Mouse (Mus musculus): ENCODE results near the gene Cntnap2. TPM values are rescaled to one million over a fixed set of nuclear protein-coding genes. Genes with fewer than 3 reads are reported as not detected.

Cntnap2 gene
- polyA plus RNA-seq, 1 experiment from 2014 or later = 1.1 TPM

DNA sequence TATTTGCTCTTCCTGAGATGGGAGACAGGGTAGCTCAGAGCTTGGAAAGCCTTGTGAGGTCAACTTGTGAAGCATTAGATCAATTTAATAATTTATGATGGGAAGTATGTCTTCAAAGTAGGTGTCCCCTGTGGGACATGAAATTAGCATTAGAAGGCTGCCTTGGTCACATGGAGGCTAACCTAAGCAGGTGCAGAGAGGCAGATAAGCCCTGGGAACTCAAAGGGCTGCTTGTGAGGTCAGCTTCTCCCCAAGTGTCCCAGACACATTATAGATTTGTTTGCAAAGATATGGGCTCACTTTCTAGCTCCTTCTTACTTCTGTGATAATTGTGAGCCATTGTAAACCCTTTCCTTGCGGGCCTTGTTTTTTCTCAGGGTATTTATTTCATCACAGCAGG lies 155.2 kb downstream of the Cntnap2 start:
- H3K9ac ChIP-seq (ENCODE audit: low read length) = no peak overlapping the region
- no peaks in the 10 kb centered on the region for H3K9me3 ChIP-seq (ENCODE audit: control insufficient read depth, low read length)
- no peaks in the 10 kb centered on the region for H3K36me3 ChIP-seq (ENCODE audit: control insufficient read depth, insufficient read depth, low read length)
- H3K27me3 ChIP-seq (ENCODE audit: control insufficient read depth, insufficient read depth, low read depth, low read length) = no peaks in the 10 kb centered on the region
- H3K4me1 ChIP-seq (replicated peaks; ENCODE audit: control insufficient read depth, insufficient read depth, low read length) = no peaks in the 10 kb centered on the region
- H3K4me3 ChIP-seq (ENCODE audit: low read length) = no peak overlapping the region
- no peak for ATAC-seq (ENCODE audit: low read depth)
- 44% methylated on average over 1 of the region's 1 CpGs for WGBS
- no peak overlapping the region for H3K27ac ChIP-seq (ENCODE audit: low read length)
- H3K4me2 ChIP-seq (ENCODE audit: low read depth, low read length) = no peak overlapping the region

DNA sequence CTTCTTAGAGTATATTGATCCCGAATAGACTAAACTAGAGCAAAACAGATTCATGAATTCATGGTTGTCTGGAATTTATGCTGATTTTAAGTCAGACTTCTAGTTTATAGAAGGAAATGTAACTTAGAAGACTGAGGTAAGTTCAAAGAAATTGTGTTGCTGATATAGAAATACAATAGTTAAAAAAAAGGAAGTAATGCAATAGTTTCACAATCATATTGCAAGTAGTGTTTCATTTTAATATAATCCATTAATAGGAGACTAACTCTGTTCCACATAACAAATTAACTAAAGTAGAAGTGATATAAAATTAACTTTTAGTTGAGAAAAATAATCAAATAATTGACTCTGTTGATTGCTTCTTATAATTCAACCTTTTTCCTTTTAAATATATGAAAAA lies 169.8 kb downstream of the Cntnap2 start:
- no peaks in the 10 kb centered on the region for H3K36me3 ChIP-seq (ENCODE audit: control insufficient read depth, insufficient read depth, low read length)
- WGBS = 88% methylated on average over 1 of the region's 1 CpGs
- no peak overlapping the region for H3K9ac ChIP-seq (ENCODE audit: low read length)
- H3K9me3 ChIP-seq (ENCODE audit: control insufficient read depth, low read length) = no peaks in the 10 kb centered on the region
- no peak overlapping the region for H3K27ac ChIP-seq (ENCODE audit: low read length)
- H3K4me1 ChIP-seq (replicated peaks; ENCODE audit: control insufficient read depth, insufficient read depth, low read length) = no peaks in the 10 kb centered on the region
- H3K4me3 ChIP-seq (ENCODE audit: low read length) = no peak overlapping the region
- no peak for ATAC-seq (ENCODE audit: low read depth)
- no peaks in the 10 kb centered on the region for H3K27me3 ChIP-seq (ENCODE audit: control insufficient read depth, insufficient read depth, low read depth, low read length)
- no peak overlapping the region for H3K4me2 ChIP-seq (ENCODE audit: low read depth, low read length)

DNA sequence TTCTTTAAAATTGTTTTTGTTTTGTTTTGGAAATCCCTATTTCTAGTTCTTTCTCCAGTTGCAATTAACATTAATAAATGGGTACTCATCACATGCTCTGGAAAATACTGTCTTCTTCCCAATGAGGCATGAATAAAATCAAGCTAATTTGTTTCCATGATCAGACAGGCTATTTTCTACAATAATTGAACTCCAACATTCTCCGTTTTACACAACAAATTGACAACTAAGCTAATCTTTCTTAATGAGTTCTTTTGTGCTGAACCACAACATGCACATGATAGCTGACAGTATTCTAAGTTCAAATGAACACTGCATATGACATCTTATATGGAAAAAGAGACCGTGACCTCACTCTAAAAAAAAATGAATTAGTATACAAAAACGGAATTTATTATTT lies 173.4 kb downstream of the Cntnap2 start:
- no peak overlapping the region for H3K4me2 ChIP-seq (ENCODE audit: low read depth, low read length)
- no peak overlapping the region for H3K9ac ChIP-seq (ENCODE audit: low read length)
- H3K4me1 ChIP-seq (replicated peaks; ENCODE audit: control insufficient read depth, insufficient read depth, low read length) = no peaks in the 10 kb centered on the region
- no peaks in the 10 kb centered on the region for H3K27me3 ChIP-seq (ENCODE audit: control insufficient read depth, insufficient read depth, low read depth, low read length)
- WGBS = 83% methylated on average over 3 of the region's 3 CpGs
- no peaks in the 10 kb centered on the region for H3K36me3 ChIP-seq (ENCODE audit: control insufficient read depth, insufficient read depth, low read length)
- H3K4me3 ChIP-seq (ENCODE audit: low read length) = no peak overlapping the region
- ATAC-seq (ENCODE audit: low read depth) = no peak
- no peaks in the 10 kb centered on the region for H3K9me3 ChIP-seq (ENCODE audit: control insufficient read depth, low read length)
- H3K27ac ChIP-seq (ENCODE audit: low read length) = no peak overlapping the region

DNA sequence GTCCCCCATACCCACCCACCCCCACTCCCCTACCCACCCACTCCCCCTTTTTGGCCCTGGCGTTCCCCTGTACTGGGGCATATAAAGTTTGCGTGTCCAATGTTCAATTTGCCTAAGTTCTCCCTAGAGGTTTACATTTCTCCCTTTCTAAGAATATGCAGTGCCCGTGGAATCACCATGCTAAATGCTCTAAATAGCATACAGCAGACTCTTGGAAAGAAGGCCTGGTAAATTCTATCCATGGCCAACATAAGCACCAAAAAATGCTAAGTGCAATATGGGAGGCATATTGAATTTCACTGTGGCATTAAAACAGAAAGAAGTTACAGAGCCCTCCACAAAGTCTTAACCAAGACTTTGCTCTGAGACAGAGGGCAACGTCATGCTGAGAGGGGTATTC lies 177.4 kb downstream of the Cntnap2 start:
- Histone ChIP-seq H3K4me3 (ENCODE audit: low read length) (no peak overlapping the region), H3K4me1 (replicated peaks; ENCODE audit: control insufficient read depth, insufficient read depth, low read length) (no peaks in the 10 kb centered on the region), H3K27ac (ENCODE audit: low read length) (no peak overlapping the region), H3K27me3 (ENCODE audit: control insufficient read depth, insufficient read depth, low read depth, low read length) (no peaks in the 10 kb centered on the region), H3K9me3 (ENCODE audit: control insufficient read depth, low read length) (no peaks in the 10 kb centered on the region), H3K4me2 (ENCODE audit: low read depth, low read length) (no peak overlapping the region), H3K36me3 (ENCODE audit: control insufficient read depth, insufficient read depth, low read length) (no peaks in the 10 kb centered on the region), H3K9ac (ENCODE audit: low read length) (no peak overlapping the region)
- no peak for ATAC-seq (ENCODE audit: low read depth)
- 82% methylated on average over 4 of the region's 4 CpGs for WGBS

DNA sequence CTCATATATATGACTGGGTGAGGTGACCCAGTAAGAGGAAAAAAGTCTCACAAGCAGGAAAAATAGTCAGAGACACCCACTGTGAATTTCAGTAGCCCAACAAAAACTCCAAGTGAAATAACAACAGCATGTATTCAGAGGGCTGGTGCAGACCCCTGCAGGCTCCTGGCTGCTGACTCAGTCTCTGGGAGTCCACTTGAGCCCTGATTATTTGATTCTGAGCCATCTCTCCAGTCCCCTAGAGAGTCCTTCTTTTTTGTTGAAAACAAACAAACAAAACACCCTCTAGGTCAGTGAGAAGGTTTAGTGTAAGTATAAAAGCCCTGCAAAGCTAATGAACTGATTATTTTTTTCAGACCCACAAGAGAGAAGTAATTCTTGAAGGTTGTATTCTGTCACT lies 179.0 kb downstream of the Cntnap2 start:
- no peak for ATAC-seq (ENCODE audit: low read depth)
- Histone ChIP-seq H3K9me3 (ENCODE audit: control insufficient read depth, low read length) (no peaks in the 10 kb centered on the region), H3K27me3 (ENCODE audit: control insufficient read depth, insufficient read depth, low read depth, low read length) (no peaks in the 10 kb centered on the region), H3K4me2 (ENCODE audit: low read depth, low read length) (no peak overlapping the region), H3K4me1 (replicated peaks; ENCODE audit: control insufficient read depth, insufficient read depth, low read length) (no peaks in the 10 kb centered on the region), H3K36me3 (ENCODE audit: control insufficient read depth, insufficient read depth, low read length) (no peaks in the 10 kb centered on the region), H3K27ac (ENCODE audit: low read length) (no peak overlapping the region), H3K9ac (ENCODE audit: low read length) (no peak overlapping the region), H3K4me3 (ENCODE audit: low read length) (no peak overlapping the region)

DNA sequence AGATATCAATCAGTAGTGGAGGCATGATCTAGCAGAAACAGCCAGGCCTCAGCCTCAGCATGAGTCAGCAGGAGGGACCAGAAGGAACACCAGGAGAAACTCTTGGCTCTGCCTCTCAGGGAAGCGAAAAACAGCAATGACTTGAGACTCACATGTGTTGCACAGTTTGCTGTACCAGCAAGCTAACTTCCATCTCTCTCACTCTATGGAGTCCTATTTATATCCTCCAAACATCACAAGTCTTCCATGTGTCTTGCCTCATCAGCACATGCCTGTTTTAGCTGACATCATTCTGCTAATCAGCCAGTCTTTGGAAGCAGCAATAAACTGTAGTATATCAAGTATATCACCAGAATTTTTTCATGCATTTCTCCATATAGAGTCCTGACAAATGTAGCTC lies 182.1 kb downstream of the Cntnap2 start:
- peak; percentile 51 for ATAC-seq (ENCODE audit: low read depth)
- Histone ChIP-seq H3K27me3 (ENCODE audit: control insufficient read depth, insufficient read depth, low read depth, low read length) (no peaks in the 10 kb centered on the region), H3K9me3 (ENCODE audit: control insufficient read depth, low read length) (no peaks in the 10 kb centered on the region), H3K9ac (ENCODE audit: low read length) (no peak overlapping the region), H3K4me1 (replicated peaks; ENCODE audit: control insufficient read depth, insufficient read depth, low read length) (no peaks in the 10 kb centered on the region), H3K4me2 (ENCODE audit: low read depth, low read length) (no peak overlapping the region), H3K27ac (ENCODE audit: low read length) (no peak overlapping the region), H3K36me3 (ENCODE audit: control insufficient read depth, insufficient read depth, low read length) (no peaks in the 10 kb centered on the region), H3K4me3 (ENCODE audit: low read length) (no peak overlapping the region)
- WGBS = 70% methylated on average over 1 of the region's 1 CpGs

DNA sequence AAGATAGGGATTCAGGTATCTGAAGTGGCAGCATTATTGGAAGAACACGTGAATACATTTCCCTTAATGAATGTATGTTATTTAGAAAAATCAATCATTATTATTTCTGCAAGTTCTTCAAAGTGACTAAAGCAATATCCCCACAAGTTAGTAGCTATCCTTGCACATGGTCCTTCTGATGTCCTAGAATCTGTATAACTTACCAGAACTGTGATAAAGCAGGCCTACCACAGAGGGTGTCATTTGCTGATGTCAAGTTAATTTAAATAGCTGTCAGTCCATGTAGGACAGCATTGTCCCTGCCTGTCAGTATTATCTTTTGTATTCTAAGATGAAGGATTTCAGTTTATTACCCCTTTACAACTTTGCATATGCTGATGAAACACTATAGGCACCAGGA lies 185.5 kb downstream of the Cntnap2 start:
- ATAC-seq (ENCODE audit: low read depth) = no peak
- H3K27ac ChIP-seq (ENCODE audit: low read length) = no peak overlapping the region
- no peaks in the 10 kb centered on the region for H3K27me3 ChIP-seq (ENCODE audit: control insufficient read depth, insufficient read depth, low read depth, low read length)
- H3K4me1 ChIP-seq (replicated peaks; ENCODE audit: control insufficient read depth, insufficient read depth, low read length) = no peaks in the 10 kb centered on the region
- H3K4me2 ChIP-seq (ENCODE audit: low read depth, low read length) = no peak overlapping the region
- H3K9me3 ChIP-seq (ENCODE audit: control insufficient read depth, low read length) = no peaks in the 10 kb centered on the region
- H3K36me3 ChIP-seq (ENCODE audit: control insufficient read depth, insufficient read depth, low read length) = no peaks in the 10 kb centered on the region
- H3K9ac ChIP-seq (ENCODE audit: low read length) = no peak overlapping the region
- no peak overlapping the region for H3K4me3 ChIP-seq (ENCODE audit: low read length)
- 74% methylated on average over 1 of the region's 1 CpGs for WGBS

DNA sequence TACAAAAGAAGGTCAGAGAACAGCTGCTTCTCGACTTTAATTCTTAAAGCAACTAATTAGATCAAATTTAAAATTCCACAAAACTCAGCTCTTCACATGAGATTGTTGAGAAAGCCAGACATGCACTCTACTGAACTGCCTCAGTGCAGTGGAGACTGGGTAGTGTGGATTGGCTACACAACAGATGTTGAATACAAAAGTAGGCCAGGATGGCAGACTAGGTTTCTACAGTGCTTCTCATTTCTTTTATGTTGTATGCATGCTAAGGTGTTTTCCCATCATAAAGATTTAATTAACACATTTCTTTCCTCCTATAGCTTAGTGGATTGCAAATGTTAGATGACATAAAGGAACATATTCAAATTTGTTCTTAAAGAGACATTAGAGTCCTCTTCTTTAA lies 198.9 kb downstream of the Cntnap2 start:
- ATAC-seq (ENCODE audit: low read depth) = no peak
- H3K4me3 ChIP-seq (ENCODE audit: low read length) = no peak overlapping the region
- no peaks in the 10 kb centered on the region for H3K36me3 ChIP-seq (ENCODE audit: control insufficient read depth, insufficient read depth, low read length)

DNA sequence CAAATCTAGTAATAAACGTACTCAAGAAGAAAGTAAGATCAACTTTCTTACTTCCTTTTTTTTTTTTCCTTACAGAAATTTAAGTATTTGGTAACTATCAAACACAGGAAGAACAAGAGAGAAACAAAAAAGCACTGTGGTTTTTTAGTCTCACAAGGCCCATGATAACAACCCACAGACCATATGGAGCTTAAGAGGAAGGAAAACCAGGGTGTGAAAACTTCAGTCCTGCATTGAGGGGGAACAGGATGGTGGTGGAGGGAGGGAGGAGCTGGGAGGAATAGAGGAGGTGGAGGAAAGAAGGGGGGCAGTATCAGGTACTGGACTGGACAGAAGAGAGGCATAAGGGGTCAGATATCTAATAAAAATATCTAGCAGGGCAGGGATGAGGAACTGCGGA lies 212.4 kb downstream of the Cntnap2 start:
- Histone ChIP-seq H3K4me3 (ENCODE audit: low read length) (no peak overlapping the region), H3K9ac (ENCODE audit: low read length) (no peak overlapping the region), H3K9me3 (ENCODE audit: control insufficient read depth, low read length) (no peaks in the 10 kb centered on the region), H3K27me3 (ENCODE audit: control insufficient read depth, insufficient read depth, low read depth, low read length) (no peaks in the 10 kb centered on the region), H3K27ac (ENCODE audit: low read length) (no peak overlapping the region), H3K4me2 (ENCODE audit: low read depth, low read length) (no peak overlapping the region), H3K36me3 (ENCODE audit: control insufficient read depth, insufficient read depth, low read length) (no peaks in the 10 kb centered on the region), H3K4me1 (replicated peaks; ENCODE audit: control insufficient read depth, insufficient read depth, low read length) (no peaks in the 10 kb centered on the region)
- 71% methylated on average over 2 of the region's 2 CpGs for WGBS
- ATAC-seq (ENCODE audit: low read depth) = no peak

More for the DNA sequence above, 198.9 kb downstream of the Cntnap2 start:
- Histone ChIP-seq H3K4me1 (replicated peaks; ENCODE audit: control insufficient read depth, insufficient read depth, low read length) (no peaks in the 10 kb centered on the region), H3K27me3 (ENCODE audit: control insufficient read depth, insufficient read depth, low read depth, low read length) (no peaks in the 10 kb centered on the region), H3K9me3 (ENCODE audit: control insufficient read depth, low read length) (no peaks in the 10 kb centered on the region), H3K9ac (ENCODE audit: low read length) (no peak overlapping the region), H3K4me2 (ENCODE audit: low read depth, low read length) (no peak overlapping the region), H3K27ac (ENCODE audit: low read length) (no peak overlapping the region)
- 61% methylated on average over 1 of the region's 1 CpGs for WGBS

DNA sequence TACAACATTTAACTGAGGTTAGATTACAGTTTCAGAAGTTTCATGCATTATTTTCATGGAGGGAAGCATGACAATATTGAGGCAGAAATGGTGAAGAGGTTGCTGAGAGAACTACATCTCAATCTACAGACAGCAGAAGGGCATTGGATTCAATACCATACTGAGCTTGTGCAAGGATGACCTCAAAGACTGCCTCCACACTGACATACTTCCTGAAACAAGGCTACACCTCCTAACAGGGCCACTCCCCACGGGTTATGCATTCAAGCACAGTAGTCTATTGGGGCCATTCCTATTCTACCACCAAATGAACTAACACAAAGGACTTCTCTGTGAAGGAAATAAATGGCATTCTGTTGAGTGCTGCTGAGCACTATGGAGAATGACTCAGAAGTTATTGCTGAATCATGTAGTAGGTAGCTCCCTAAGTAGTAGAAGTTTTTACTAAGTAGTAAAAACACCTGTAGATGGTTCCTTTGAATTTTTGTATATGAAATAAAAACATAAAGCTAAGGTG lies 214.2 kb downstream of the Cntnap2 start:
- no peaks in the 10 kb centered on the region for H3K27me3 ChIP-seq (ENCODE audit: control insufficient read depth, insufficient read depth, low read depth, low read length)
- no peak overlapping the region for H3K27ac ChIP-seq (ENCODE audit: low read length)
- H3K4me1 ChIP-seq (replicated peaks; ENCODE audit: control insufficient read depth, insufficient read depth, low read length) = no peaks in the 10 kb centered on the region
- no peak overlapping the region for H3K9ac ChIP-seq (ENCODE audit: low read length)
- H3K4me2 ChIP-seq (ENCODE audit: low read depth, low read length) = no peak overlapping the region
- ATAC-seq (ENCODE audit: low read depth) = no peak
- 61% methylated on average over 1 of the region's 1 CpGs for WGBS
- H3K4me3 ChIP-seq (ENCODE audit: low read length) = no peak overlapping the region
- H3K36me3 ChIP-seq (ENCODE audit: control insufficient read depth, insufficient read depth, low read length) = no peaks in the 10 kb centered on the region
- H3K9me3 ChIP-seq (ENCODE audit: control insufficient read depth, low read length) = no peaks in the 10 kb centered on the region
